ENCODE assay signal across 9 mouse cellular contexts in genomic region chr13:28697796-28698678, GRCm38 (mm10).
DNase-seq lines count a peak whose midpoint lies in the region; ATAC-seq and TF ChIP-seq lines count a peak whose summit lies in the region.
"Had no signal": no experiment of that assay in that cellular context is flagged by ENCODE, and none has a peak within 500 bp of the region (broad histone marks: within the 10 kb centered on the region; RNA-seq: fewer than 3 reads in every experiment).

No protein-coding gene starts in this region.

- H3K27ac ChIP-seq in stomach, embryonic 14.5 days (ENCODE audit: low read length), result peak overlapping the region; percentile 33; the same call in 1 of the 2 replicates
- no peak overlapping the region for H3K27ac ChIP-seq in stomach, postnatal 0 days (replicated peaks)
- peak overlapping the region; percentile 48 for H3K27ac ChIP-seq in hindbrain, embryonic 11.5 days (ENCODE audit: low read depth, low read length)
- peak overlapping the region; percentile 72; the same call in 1 of the 2 replicates for H3K27ac ChIP-seq in limb, embryonic 14.5 days (replicated peaks; ENCODE audit: low read depth, low read length)

- H3K4me1 ChIP-seq in stomach, embryonic 14.5 days (ENCODE audit: control insufficient read depth, insufficient read depth, low read length), result peaks cover 8% of the 10 kb centered on the region; the same call in 1 of the 2 replicates
- no peaks in the 10 kb centered on the region for H3K4me1 ChIP-seq in stomach, postnatal 0 days (replicated peaks; ENCODE audit: control insufficient read depth, insufficient read depth)
- H3K4me1 ChIP-seq in hindbrain, embryonic 11.5 days (replicated peaks; ENCODE audit: control insufficient read depth, insufficient read depth, low read length), result 0 out of 2 replicates have a peak, but pooled peaks cover 3% of the 10 kb centered on the region
- H3K4me1 ChIP-seq in limb, embryonic 14.5 days (ENCODE audit: control insufficient read depth, insufficient read depth, low read length), result peaks cover 48% of the 10 kb centered on the region

- no peak for TF ChIP-seq CTCF in stomach, postnatal 0 days (IDR thresholded peaks at IDR 0.05; ENCODE audit: low read depth)

- H3K9ac ChIP-seq in stomach, embryonic 14.5 days (replicated peaks; ENCODE audit: low read depth, low read length), result no peak overlapping the region
- H3K9ac ChIP-seq in stomach, postnatal 0 days (ENCODE audit: low read length), result no peak overlapping the region
- no peak overlapping the region for H3K9ac ChIP-seq in hindbrain, embryonic 11.5 days (ENCODE audit: low read depth, low read length)
- H3K9ac ChIP-seq in limb, embryonic 14.5 days (ENCODE audit: low read depth, low read length, severe bottlenecking), result no peak overlapping the region

- ATAC-seq in stomach, embryonic 14.5 days (ENCODE audit: insufficient number of reproducible peaks, insufficient read depth, low FRiP score, low read depth), result peak; percentile 21; the same call in 1 of the 2 replicates
- no peak for ATAC-seq in stomach, postnatal 0 days (ENCODE audit: low FRiP score, low TSS enrichment)
- peak; percentile 67 for ATAC-seq in hindbrain, embryonic 11.5 days (ENCODE audit: low FRiP score)
- peak; percentile 35 for ATAC-seq in limb, embryonic 14.5 days (ENCODE audit: low FRiP score, low read depth)

- no peak for TF ChIP-seq EP300 in stomach, postnatal 0 days (optimal IDR thresholded peaks at IDR 0.05)

- H3K27me3 ChIP-seq in stomach, embryonic 14.5 days (ENCODE audit: control insufficient read depth, insufficient read depth, low read length), result no peaks in the 10 kb centered on the region
- no peaks in the 10 kb centered on the region for H3K27me3 ChIP-seq in stomach, postnatal 0 days (ENCODE audit: control insufficient read depth, insufficient read depth, low read length)
- H3K27me3 ChIP-seq in hindbrain, embryonic 11.5 days (ENCODE audit: control insufficient read depth, insufficient read depth, low read length), result no peaks in the 10 kb centered on the region
- no peaks in the 10 kb centered on the region for H3K27me3 ChIP-seq in limb, embryonic 14.5 days (ENCODE audit: control insufficient read depth, insufficient read depth, low read length)

- no peak overlapping the region for H3K4me2 ChIP-seq in stomach, embryonic 14.5 days (replicated peaks; ENCODE audit: low read depth, low read length)
- no peak overlapping the region for H3K4me2 ChIP-seq in stomach, postnatal 0 days (replicated peaks; ENCODE audit: low read depth)
- no peak overlapping the region for H3K4me2 ChIP-seq in hindbrain, embryonic 11.5 days (replicated peaks; ENCODE audit: low read depth, low read length)
- H3K4me2 ChIP-seq in limb, embryonic 14.5 days (replicated peaks; ENCODE audit: low read depth, low read length, severe bottlenecking), result no peak overlapping the region

- no peaks in the 10 kb centered on the region for H3K9me3 ChIP-seq in stomach, embryonic 14.5 days (ENCODE audit: control insufficient read depth, low read depth, low read length)
- no peaks in the 10 kb centered on the region for H3K9me3 ChIP-seq in stomach, postnatal 0 days (ENCODE audit: control insufficient read depth, low read length)
- no peaks in the 10 kb centered on the region for H3K9me3 ChIP-seq in hindbrain, embryonic 11.5 days (ENCODE audit: control insufficient read depth, low read length)
- H3K9me3 ChIP-seq in limb, embryonic 14.5 days (ENCODE audit: control insufficient read depth, low read length), result no peaks in the 10 kb centered on the region

- no peak for TF ChIP-seq POLR2A in limb, embryonic 14.5 days (IDR thresholded peaks at IDR 0.05; ENCODE audit: borderline replicate concordance, extremely low read depth, insufficient read depth, insufficient read length)

- H3K36me3 ChIP-seq in stomach, embryonic 14.5 days (ENCODE audit: control insufficient read depth, insufficient read depth, low read length), result no peaks in the 10 kb centered on the region
- no peaks in the 10 kb centered on the region for H3K36me3 ChIP-seq in stomach, postnatal 0 days (ENCODE audit: control insufficient read depth, insufficient read depth, low read length)
- no peaks in the 10 kb centered on the region for H3K36me3 ChIP-seq in hindbrain, embryonic 11.5 days (ENCODE audit: control insufficient read depth, insufficient read depth, low read length)
- no peaks in the 10 kb centered on the region for H3K36me3 ChIP-seq in limb, embryonic 14.5 days (ENCODE audit: control insufficient read depth, insufficient read depth, low read length)

- DNase-seq in stomach, postnatal 0 days (ENCODE audit: low spot score), result no peak
- DNase-seq in hindbrain, embryonic 11.5 days (ENCODE audit: low spot score), result peak; percentile 25
- DNase-seq in limb, embryonic 14.5 days (ENCODE audit: low spot score), result no peak
- no peak for DNase-seq in spleen, adult 18-20 months
- DNase-seq in cerebellum, postnatal 36 days, result no peak
- DNase-seq in urinary bladder, adult 18-20 months (ENCODE audit: low spot score in 2 of 2), result no peak
- DNase-seq: adrenal gland, adult 2 months; cerebellum, adult 11 months had no signal

- H3K4me3 ChIP-seq in stomach, embryonic 14.5 days (ENCODE audit: low read depth, low read length), result no peak overlapping the region
- no peak overlapping the region for H3K4me3 ChIP-seq in stomach, postnatal 0 days (ENCODE audit: low read depth, low read length)
- no peak overlapping the region for H3K4me3 ChIP-seq in hindbrain, embryonic 11.5 days (ENCODE audit: low read depth, low read length)
- H3K4me3 ChIP-seq in limb, embryonic 14.5 days (replicated peaks; ENCODE audit: low read length), result no peak overlapping the region

- WGBS in stomach, embryonic 14.5 days, result 34% methylated on average over 12 of the region's 12 CpGs
- WGBS in stomach, postnatal 0 days, result 55% methylated on average over 12 of the region's 12 CpGs
- 27% methylated on average over 12 of the region's 12 CpGs for WGBS in hindbrain, embryonic 11.5 days
- 31% methylated on average over 12 of the region's 12 CpGs for WGBS in limb, embryonic 14.5 days
